Mouse (Mus musculus) neural tube, embryonic 12.5 days (tissue): ENCODE results near the gene Pard3b. TPM values are rescaled to one million over a fixed set of nuclear protein-coding genes. Genes with fewer than 3 reads are reported as not detected.

Experiments
- ATAC-seq: fragments of 200-750 bp; cut with Nextera tagmentation; 2 replicates; pipeline ENCODE4 v1.8.0; 2017; ENCODE audit warnings: low read depth, mild to moderate bottlenecking, moderate TSS enrichment, moderate library complexity; ENCODE audit not compliant: low FRiP score
- H3K27ac ChIP-seq: fragments of 300-500 bp; sonication (generic); 2 replicates; pipeline ENCODE4 v1.5.1; 2016
- H3K27me3 ChIP-seq: fragments of 300-500 bp; sonication (generic); replicated peaks from 2 replicates; pipeline ENCODE4 v1.6.1; 2016; ENCODE audit warnings: mild to moderate bottlenecking
- H3K36me3 ChIP-seq: fragments of 300-500 bp; sonication (generic); 2 replicates; pipeline ENCODE4 v1.6.1; 2016; ENCODE audit warnings: mild to moderate bottlenecking
- H3K4me1 ChIP-seq: fragments of 300-500 bp; sonication (generic); 2 replicates; pipeline ENCODE4 v1.6.1; 2016
- H3K4me2 ChIP-seq: fragments of 300-500 bp; sonication (generic); replicated peaks from 2 replicates; pipeline ENCODE4 v1.6.1; 2016; ENCODE audit warnings: mild to moderate bottlenecking
- H3K4me3 ChIP-seq: fragments of 300-500 bp; sonication (generic); 2 replicates; pipeline ENCODE4 v1.5.1; 2016
- H3K9ac ChIP-seq: fragments of 300-500 bp; sonication (generic); 2 replicates; pipeline ENCODE4 v1.6.1; 2016; ENCODE audit warnings: mild to moderate bottlenecking
- H3K9me3 ChIP-seq: fragments of 300-500 bp; sonication (generic); 2 replicates; pipeline ENCODE4 v1.6.1; 2016; ENCODE audit warnings: mild to moderate bottlenecking
- WGBS: fragments of 180-500 bp; shearing (Covaris S2); methylation state at CpG from one replicate; pipeline ENCODE4 v1.1.7; 2016; 5-methylcytosine and 5-hydroxymethylcytosine counted together
- polyA plus RNA-seq: library from polyadenylated mRNA; unstranded; fragments of >200 nt; fragmentation: Nextera tagmentation; extraction: Ambion mirVana; gene quantifications from 2 replicates; pipeline ENCODE4 v1.2.1, GENCODE M21; 2016

The Pard3b gene
- polyA plus RNA-seq: 19.1 and 19.2 TPM in 2 replicates

DNA sequence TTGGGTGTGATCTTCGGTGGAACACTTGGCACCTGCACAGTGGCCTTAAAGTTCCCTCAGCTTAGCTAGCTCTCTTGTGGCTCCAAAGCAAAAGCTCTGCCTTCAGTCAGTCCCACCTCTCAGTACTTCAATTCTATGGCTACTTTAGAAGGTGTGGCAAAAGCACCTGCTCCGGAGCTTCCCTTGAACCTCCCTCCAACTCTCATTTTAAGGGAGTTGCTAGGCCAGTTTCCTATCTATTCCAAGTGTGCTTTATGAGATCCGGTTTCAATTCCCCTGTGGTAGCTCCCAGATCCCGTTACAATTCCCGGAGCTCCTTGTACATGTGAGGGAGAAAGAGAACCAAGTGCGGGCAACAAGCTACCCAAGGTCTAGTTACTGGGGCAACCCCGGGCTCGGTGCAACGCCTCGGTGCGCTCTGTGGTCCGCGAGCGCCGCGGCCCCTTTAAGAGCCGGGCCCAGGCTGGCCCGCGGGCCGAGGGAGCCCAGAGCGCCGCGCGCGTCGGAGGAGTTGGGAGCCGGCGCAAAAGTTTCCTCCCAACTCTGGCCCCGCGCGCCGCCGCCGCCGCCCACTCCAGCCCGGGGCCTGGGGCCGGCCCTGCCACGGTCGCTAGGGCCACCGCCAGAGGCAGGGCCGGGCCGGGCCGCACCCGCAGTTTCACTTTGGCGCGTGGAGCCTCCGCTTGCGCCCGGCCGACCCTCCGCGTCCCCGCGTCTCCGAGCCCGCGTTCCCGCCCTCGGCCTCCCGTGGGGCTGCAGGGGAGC lies at the start of gene Pard3b:
Gene Pard3b, plus strand, starts transcription at position 478 of the 765 bp plus-strand sequence.
- no peaks in the 10 kb centered on the region for H3K27me3 ChIP-seq
- H3K4me1 ChIP-seq: peaks cover 10% of the 10 kb centered on the region
- H3K9ac ChIP-seq: peak within 1 kb of the TSS; percentile 78
- H3K9me3 ChIP-seq: no peaks in the 10 kb centered on the region
- 1% methylated on average over 60 of the region's 60 CpGs for WGBS
- no peaks in the 10 kb centered on the region for H3K36me3 ChIP-seq
- ATAC-seq: peak; percentile 89
- peak within 1 kb of the TSS; percentile 97 for H3K4me2 ChIP-seq
- peak within 1 kb of the TSS; percentile 88 for H3K4me3 ChIP-seq
- H3K27ac ChIP-seq: no peak within 1 kb of the TSS

DNA sequence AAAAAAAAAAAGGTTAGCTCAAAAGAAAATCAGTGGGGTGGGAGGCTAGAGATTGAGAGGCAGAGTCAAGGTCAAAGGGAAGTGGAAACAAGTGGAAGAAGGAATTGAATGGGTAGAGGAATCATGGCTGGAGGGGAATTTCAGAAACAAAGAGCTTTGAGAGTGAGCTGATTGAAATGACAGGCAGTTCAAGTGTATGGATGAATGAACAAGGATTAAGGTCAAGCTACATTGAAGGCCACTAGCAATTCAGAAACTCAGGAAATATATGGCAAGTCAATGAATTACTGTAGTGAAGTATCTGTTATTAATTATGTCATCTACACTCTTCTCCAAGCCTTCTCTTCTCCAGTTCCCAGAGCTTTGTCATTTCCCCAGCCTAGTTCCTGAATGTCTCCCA lies 22.4 kb upstream of the Pard3b start:
- Histone ChIP-seq H3K9me3 (no peaks in the 10 kb centered on the region), H3K4me1 (no peaks in the 10 kb centered on the region), H3K27ac (no peak overlapping the region), H3K4me2 (no peak overlapping the region), H3K27me3 (no peaks in the 10 kb centered on the region), H3K9ac (no peak overlapping the region), H3K4me3 (no peak overlapping the region), H3K36me3 (no peaks in the 10 kb centered on the region)
- ATAC-seq: no peak

DNA sequence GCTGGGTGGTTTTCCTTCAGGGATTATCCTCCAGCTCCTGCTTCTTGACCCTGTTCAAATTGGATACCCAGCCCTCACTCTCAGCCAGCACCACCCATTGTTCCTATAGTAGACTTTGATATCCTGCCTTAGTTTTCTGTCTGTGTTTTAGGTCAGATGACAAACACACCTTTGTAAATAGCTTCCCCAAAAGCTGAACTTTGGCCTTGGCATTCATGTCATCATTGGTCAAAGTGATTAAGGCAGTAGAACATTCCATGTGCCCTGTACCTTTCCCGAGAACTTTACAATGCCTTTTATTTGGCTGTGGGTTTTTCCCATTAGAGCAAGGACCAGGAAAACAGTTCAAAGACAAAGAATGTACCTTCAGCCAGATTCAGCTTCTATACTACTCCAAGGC lies 18.0 kb upstream of the Pard3b start:
- Histone ChIP-seq H3K4me3 (no peak overlapping the region), H3K36me3 (no peaks in the 10 kb centered on the region), H3K9ac (no peak overlapping the region), H3K9me3 (no peaks in the 10 kb centered on the region), H3K27me3 (no peaks in the 10 kb centered on the region), H3K4me2 (no peak overlapping the region), H3K27ac (no peak overlapping the region), H3K4me1 (no peaks in the 10 kb centered on the region)
- ATAC-seq: no peak
- 58% methylated on average over 1 of the region's 1 CpGs for WGBS

DNA sequence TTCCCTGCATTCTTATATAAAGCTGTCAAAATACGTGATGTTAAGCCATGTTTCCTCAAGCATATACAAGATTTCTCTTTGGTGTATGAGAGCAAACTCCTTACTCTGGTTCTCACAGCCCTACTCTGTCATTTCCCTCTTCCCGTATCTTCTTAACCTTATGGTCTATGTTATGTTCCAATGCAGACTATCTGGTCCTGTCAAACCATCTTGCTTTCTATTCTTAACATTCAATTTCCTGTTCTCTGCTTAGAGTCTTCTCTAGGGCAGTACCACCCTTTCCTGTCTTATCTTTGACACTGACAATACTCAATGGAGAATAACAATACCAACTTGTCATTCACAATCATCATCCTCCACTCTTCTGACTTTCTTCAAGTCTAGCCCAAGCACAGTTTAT lies 8.8 kb upstream of the Pard3b start:
- no peak for ATAC-seq
- Histone ChIP-seq H3K27ac (no peak overlapping the region), H3K9ac (no peak overlapping the region), H3K36me3 (no peaks in the 10 kb centered on the region), H3K4me2 (no peak overlapping the region), H3K4me3 (no peak overlapping the region), H3K4me1 (no peaks in the 10 kb centered on the region), H3K9me3 (no peaks in the 10 kb centered on the region), H3K27me3 (no peaks in the 10 kb centered on the region)
- 90% methylated on average over 2 of the region's 2 CpGs for WGBS

DNA sequence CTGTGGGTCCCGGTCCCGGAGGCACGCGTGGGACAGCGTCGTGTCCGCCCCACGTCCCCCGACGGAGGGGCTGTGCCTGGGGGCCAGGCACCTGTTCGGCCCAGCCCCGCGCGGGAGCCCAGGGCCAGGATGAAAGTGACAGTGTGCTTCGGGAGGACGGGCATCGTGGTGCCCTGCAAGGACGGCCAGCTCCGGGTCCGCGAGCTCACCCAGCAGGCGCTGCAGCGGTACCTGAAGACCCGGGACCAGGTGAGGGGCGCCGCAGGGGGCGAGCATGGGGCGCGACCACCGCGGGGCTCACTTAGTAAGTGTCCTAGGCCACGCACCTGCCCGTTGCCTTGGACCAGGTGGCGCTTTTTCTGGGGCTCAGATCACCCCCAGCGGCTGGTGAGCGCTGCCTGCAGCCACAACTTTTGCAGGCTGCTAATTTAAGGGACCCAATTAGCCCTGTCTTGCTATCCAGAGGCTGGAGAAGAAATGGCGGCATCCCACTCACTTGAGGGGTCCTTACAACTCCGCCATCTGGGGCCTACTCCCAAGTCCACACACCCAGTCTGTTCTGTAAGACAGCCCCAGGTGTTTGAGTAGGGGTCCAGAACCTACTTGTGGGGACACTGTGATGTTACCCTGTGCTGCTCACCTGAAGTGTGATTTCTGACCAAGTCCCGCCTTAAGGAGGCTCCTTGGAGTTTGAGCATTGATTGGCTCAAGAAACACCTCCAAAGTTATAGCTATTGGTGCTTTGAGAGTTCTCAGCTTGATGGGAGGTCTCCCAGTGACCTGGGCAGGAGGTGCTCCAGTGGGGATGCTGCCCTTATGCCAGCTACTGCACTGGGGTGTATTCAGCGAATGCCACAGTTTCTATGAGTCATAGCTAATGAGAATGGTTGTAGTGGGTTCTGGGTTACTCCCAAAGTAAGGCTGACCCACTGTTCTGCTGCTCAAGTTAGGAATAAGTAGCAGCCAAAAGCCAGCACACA lies 780 bp downstream of the Pard3b start:
- Histone ChIP-seq H3K36me3 (no peaks in the 10 kb centered on the region), H3K27ac (no peak overlapping the region), H3K4me3 (peak overlapping the region; percentile 88), H3K4me1 (peaks cover 10% of the 10 kb centered on the region), H3K4me2 (peak overlapping the region; percentile 97), H3K9ac (peak overlapping the region; percentile 78), H3K27me3 (no peaks in the 10 kb centered on the region), H3K9me3 (no peaks in the 10 kb centered on the region)
- ATAC-seq: peak; percentile 71
- 3% methylated on average over 40 of the region's 40 CpGs for WGBS

DNA sequence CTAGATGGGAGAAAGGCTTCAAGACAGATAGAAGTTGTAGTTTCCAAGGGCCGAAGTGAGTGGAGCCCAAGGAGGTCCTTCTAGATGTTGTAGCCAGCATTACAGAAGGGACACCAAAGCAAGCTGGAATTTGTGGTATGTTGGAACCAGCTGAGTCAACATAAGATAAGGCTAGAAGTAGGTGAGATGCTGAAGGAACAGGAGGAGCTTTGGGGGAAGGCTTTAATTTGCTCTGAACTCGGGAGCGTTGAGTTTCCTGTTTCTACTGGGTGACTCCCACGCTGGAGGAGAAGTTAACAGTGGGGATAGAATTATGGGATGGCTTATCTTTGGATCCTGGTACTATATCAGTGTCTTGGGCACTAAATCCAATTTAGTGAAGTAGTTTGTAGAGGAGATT lies 3.3 kb downstream of the Pard3b start:
- WGBS: 71% methylated on average over 4 of the region's 4 CpGs
- Histone ChIP-seq H3K4me2 (no peak overlapping the region), H3K27ac (no peak overlapping the region), H3K36me3 (no peaks in the 10 kb centered on the region), H3K9me3 (no peaks in the 10 kb centered on the region), H3K4me3 (no peak overlapping the region), H3K27me3 (no peaks in the 10 kb centered on the region), H3K9ac (no peak overlapping the region), H3K4me1 (peaks cover 10% of the 10 kb centered on the region)
- ATAC-seq: no peak

DNA sequence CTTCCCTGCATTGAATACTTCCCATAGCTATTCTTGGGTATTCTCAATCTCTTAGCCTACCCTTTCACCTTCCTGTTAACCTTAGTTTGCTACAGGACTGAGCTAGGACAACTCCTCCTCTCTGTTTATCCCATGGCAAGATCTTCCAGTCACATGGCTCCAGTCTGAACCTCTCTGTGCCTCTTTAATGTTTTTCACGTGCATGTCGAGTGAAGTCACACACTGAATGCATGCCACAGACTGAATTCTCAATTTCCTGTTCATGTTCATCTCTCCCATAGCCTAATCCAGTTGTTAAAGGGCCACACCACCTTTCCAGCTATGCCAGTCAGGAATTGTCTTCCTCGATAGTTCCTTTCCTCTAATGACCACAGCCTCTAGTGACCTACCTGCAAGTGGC lies 6.4 kb downstream of the Pard3b start:
- no peak for ATAC-seq
- no peaks in the 10 kb centered on the region for H3K36me3 ChIP-seq
- H3K4me1 ChIP-seq: peaks cover 4% of the 10 kb centered on the region; the same call in 1 of the 2 replicates
- H3K9me3 ChIP-seq: no peaks in the 10 kb centered on the region
- no peak overlapping the region for H3K9ac ChIP-seq
- H3K27ac ChIP-seq: no peak overlapping the region
- no peaks in the 10 kb centered on the region for H3K27me3 ChIP-seq
- WGBS: 88% methylated on average over 3 of the region's 3 CpGs
- no peak overlapping the region for H3K4me3 ChIP-seq
- no peak overlapping the region for H3K4me2 ChIP-seq

DNA sequence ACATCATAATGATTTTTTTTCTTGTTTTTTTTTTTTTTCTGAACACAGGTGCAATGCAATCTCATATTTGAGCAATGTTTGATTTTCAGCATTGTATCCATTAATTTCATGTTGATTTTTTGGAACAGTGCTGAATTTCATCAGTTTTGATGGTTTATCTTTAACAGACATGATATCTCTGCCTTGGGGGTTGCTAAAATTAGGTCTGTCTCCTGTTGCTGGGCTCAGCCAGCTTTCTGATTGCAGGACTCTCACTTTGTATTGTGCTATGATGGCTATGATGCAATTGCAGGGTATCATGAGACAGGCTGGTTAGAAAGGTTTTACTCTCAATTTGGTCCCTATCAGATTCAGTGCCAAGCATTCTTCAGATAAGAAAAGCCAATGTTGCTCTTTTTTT lies 11.3 kb downstream of the Pard3b start:
- H3K4me3 ChIP-seq: no peak overlapping the region
- ATAC-seq: no peak
- H3K4me1 ChIP-seq: peaks cover 18% of the 10 kb centered on the region; the same call in 1 of the 2 replicates
- no peaks in the 10 kb centered on the region for H3K36me3 ChIP-seq
- H3K9me3 ChIP-seq: no peaks in the 10 kb centered on the region
- H3K4me2 ChIP-seq: no peak overlapping the region
- no peak overlapping the region for H3K27ac ChIP-seq
- no peak overlapping the region for H3K9ac ChIP-seq
- no peaks in the 10 kb centered on the region for H3K27me3 ChIP-seq

DNA sequence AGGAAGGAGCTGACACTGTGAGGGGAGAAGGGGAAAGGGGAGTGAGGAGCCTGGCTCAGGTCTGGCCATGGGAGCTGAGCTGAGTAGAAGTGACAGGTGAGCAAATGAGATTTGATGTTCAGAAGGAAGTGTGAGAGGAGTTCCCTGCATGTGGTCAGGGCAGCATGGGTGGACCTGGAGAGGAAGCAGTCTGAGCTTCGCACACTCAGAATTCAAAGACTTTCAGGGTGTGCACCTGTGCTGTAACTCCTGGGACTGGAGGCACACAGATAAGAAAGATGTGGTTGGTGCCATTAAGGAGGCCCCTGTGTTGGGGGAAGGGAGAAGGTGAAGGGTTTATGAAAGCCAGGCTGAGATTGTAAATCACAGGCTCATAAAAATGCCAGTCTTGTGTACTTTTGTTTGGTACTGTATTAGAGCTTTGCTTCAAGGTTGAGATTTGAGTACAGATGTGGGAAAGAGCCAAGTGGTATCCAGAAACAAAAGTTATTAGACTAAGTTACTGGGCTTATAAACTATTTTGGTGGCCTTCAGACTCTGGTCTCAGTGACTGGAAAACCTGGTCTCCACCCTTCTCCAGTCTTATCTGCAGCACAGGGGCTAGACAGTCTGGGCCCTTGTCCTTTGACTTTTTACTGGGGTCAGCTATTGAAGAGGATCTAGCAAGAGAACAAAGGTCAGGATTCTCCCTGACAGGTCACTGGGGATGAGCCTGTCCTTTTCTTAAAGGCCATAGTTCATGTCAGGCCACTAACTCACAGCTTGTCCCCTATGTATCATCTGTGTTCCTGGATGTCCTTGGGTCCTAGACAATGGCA lies 13.0 kb downstream of the Pard3b start:
- Histone ChIP-seq H3K4me1 (peaks cover 18% of the 10 kb centered on the region; the same call in 1 of the 2 replicates), H3K4me3 (no peak overlapping the region), H3K4me2 (no peak overlapping the region), H3K9me3 (no peaks in the 10 kb centered on the region), H3K36me3 (no peaks in the 10 kb centered on the region), H3K27me3 (no peaks in the 10 kb centered on the region), H3K9ac (no peak overlapping the region), H3K27ac (no peak overlapping the region)
- ATAC-seq: no peak
- WGBS: 45% methylated on average over 1 of the region's 1 CpGs

DNA sequence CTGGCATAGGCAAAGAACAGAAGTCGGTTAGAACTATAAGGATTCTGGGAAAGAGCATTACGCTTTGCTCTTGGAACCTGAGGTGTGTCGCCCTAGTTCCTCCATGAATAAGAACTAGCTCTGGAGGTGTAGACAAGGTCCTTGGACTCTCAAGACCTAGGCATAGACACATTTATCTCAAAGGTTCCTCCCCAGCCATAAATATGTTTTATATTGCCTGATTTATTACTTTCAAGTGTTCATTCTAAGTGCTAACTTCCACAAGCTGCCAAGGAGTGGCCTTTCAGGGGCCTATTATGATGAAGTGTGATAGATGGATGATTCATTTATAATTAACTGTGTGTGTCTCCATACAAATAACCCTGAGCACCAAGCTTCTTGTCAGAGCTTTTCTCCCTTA lies 19.1 kb downstream of the Pard3b start:
- Histone ChIP-seq H3K27me3 (no peaks in the 10 kb centered on the region), H3K9ac (no peak overlapping the region), H3K27ac (no peak overlapping the region), H3K4me3 (no peak overlapping the region), H3K9me3 (no peaks in the 10 kb centered on the region), H3K4me2 (no peak overlapping the region), H3K4me1 (peaks cover 4% of the 10 kb centered on the region; the same call in 1 of the 2 replicates), H3K36me3 (no peaks in the 10 kb centered on the region)
- WGBS: 89% methylated on average over 3 of the region's 3 CpGs
- no peak for ATAC-seq

DNA sequence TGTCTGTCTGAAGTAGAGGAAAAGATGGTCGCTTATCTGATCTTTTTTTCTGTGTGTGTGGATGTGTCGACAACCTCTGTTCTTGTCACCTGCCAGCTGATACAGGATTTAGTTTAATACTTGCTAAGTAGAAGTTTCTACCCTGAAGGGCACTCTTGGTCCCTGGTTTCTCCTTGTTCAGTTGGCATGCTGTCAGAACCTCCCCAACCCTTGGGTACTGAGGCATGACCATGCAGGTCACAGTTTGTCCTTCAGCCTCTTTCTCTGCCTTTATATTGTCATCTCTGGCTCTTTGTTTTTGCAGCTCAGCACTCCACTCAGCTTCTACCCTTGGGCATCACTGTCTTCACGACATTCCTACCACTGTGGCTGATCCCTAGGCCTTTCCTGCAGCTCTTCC lies 21.3 kb downstream of the Pard3b start:
- Histone ChIP-seq H3K9me3 (no peaks in the 10 kb centered on the region), H3K27me3 (no peaks in the 10 kb centered on the region), H3K27ac (no peak overlapping the region), H3K4me3 (no peak overlapping the region), H3K36me3 (no peaks in the 10 kb centered on the region), H3K4me1 (no peaks in the 10 kb centered on the region), H3K9ac (no peak overlapping the region), H3K4me2 (no peak overlapping the region)
- WGBS: 81% methylated on average over 3 of the region's 3 CpGs
- ATAC-seq: no peak
